Mouse (Mus musculus) hindbrain, embryonic 14.5 days (tissue): Measurements from ENCODE around the gene Atxn7. TPM values are rescaled to one million over a fixed set of nuclear protein-coding genes. Genes with fewer than 3 reads are reported as not detected.

Experiments
- ATAC-seq: fragments of 200-750 bp; cut with Nextera tagmentation; 2 replicates; pipeline ENCODE4 v1.8.0; 2017; ENCODE audit warnings: moderate number of reproducible peaks, mild to moderate bottlenecking, moderate TSS enrichment, moderate library complexity; ENCODE audit not compliant: low FRiP score
- DNase-seq: peaks from one replicate; pipeline ENCODE4 v3.0.0-alpha.2; 2015; ENCODE audit warnings: low spot score
- H3K27ac ChIP-seq: fragments of 300-500 bp; sonication (generic); 2 replicates; pipeline ENCODE4 v1.5.1; 2014; ENCODE audit warnings: mild to moderate bottlenecking, moderate library complexity
- H3K27me3 ChIP-seq: fragments of 300-500 bp; sonication (generic); 2 replicates; pipeline ENCODE4 v1.6.1; 2014; ENCODE audit warnings: mild to moderate bottlenecking, low read length, mixed read lengths; ENCODE audit not compliant: control insufficient read depth, insufficient read depth
- H3K36me3 ChIP-seq: fragments of 300-500 bp; sonication (generic); replicated peaks from 2 replicates; pipeline ENCODE4 v1.6.1; 2014; ENCODE audit not compliant: control insufficient read depth, insufficient read depth
- H3K4me1 ChIP-seq: fragments of 300-500 bp; sonication (generic); replicated peaks from 2 replicates; pipeline ENCODE4 v1.6.1; 2014; ENCODE audit warnings: antibody characterized with exemption, low read length, mixed read lengths; ENCODE audit not compliant: control insufficient read depth, insufficient read depth
- H3K4me2 ChIP-seq: fragments of 300-500 bp; sonication (generic); replicated peaks from 2 replicates; pipeline ENCODE4 v1.6.1; 2014; ENCODE audit warnings: mild to moderate bottlenecking, moderate library complexity
- H3K4me3 ChIP-seq: fragments of 300-500 bp; sonication (generic); replicated peaks from 2 replicates; pipeline ENCODE4 v1.5.1; 2014; ENCODE audit warnings: mild to moderate bottlenecking, low read length
- H3K9ac ChIP-seq: fragments of 300-500 bp; sonication (generic); 2 replicates; pipeline ENCODE4 v1.6.1; 2014
- H3K9me3 ChIP-seq: fragments of 300-500 bp; sonication (generic); 2 replicates; pipeline ENCODE4 v1.6.1; 2016; ENCODE audit warnings: low read length; ENCODE audit not compliant: control insufficient read depth
- WGBS: fragments of 180-500 bp; shearing (Covaris S2); extraction: QIAGEN DNeasy Blood & Tissue Kit; methylation state at CpG from one replicate; pipeline ENCODE4 v1.1.7; 2014; 5-methylcytosine and 5-hydroxymethylcytosine counted together
- polyA plus RNA-seq: library from polyadenylated mRNA; unstranded; fragments of >200 nt; fragmentation: Nextera tagmentation; extraction: Ambion mirVana; gene quantifications from 2 replicates; pipeline ENCODE4 v1.2.1, GENCODE M21; 2014

The Atxn7 gene
- polyA plus RNA-seq, 1 experiment from 2014 or later: 5.1 TPM

DNA sequence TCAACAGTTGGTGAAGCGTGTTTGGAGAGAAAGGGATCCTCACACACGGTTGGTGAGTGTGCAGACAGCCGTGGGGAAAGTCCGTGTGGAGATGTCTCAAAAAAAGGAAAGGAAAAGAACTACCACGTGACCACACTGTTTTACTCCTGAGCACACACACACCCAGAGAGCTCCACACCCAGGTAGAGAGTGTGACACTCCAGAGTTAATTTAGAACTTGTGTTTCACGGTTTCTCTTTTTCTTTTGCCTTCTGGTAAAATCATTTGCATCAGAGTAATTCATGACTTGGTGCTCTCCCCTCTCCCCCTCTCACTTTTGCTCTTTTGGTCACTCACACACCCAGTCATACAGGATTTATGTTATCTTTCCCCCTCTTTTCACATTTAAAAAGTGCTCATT is 105.0 kb downstream of the Atxn7 start:
- Histone ChIP-seq H3K27me3 (no peaks in the 10 kb centered on the region), H3K9me3 (no peaks in the 10 kb centered on the region), H3K4me1 (peaks cover 26% of the 10 kb centered on the region), H3K36me3 (no peaks in the 10 kb centered on the region), H3K27ac (no peak overlapping the region), H3K4me2 (no peak overlapping the region), H3K9ac (no peak overlapping the region), H3K4me3 (no peak overlapping the region)
- DNase-seq (no peak), ATAC-seq (no peak)
- 73% methylated on average over 6 of the region's 6 CpGs for WGBS

DNA sequence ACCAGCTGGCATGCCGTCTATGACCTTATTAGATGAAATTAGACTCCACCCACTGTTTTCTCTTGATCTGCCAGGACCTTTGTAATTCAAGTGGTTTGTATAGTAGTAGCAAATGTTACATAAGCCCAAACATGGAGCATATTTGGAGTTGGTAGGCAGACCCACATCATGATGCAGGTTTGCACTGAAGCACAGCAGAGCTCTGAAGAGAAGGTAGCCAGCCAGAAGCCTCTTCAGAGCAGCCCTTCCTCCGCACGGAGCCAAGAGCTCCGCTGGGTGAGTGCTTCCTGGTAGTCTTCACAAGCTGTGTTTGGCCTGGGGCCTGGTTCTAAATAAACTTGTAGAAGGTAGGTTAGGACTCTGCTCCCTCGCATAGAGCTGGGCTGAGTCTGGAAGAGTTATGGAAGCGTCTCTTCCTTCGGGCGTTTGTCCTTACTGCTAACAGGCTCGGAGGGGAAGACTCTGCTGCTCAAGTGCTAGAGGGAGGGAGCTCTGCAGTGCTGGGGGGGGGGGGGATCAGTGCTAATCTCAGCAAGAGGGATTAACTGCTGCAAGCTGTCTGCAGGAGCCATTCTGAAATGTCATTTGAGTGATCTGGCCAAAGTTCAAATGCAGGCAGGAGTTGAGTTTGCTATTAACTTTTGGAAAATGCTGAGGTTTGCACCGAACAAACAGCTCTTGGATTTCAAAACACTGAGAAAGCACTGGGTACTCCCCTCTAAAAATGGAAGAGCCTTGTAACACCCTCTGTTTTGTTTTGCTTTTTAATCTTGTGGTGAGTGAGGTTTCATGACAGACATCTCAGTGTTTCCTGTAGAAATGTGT is 106.6 kb downstream of the Atxn7 start:
- Histone ChIP-seq H3K9ac (no peak overlapping the region), H3K27me3 (no peaks in the 10 kb centered on the region), H3K4me3 (no peak overlapping the region), H3K27ac (peak overlapping the region; percentile 63), H3K36me3 (no peaks in the 10 kb centered on the region), H3K9me3 (no peaks in the 10 kb centered on the region), H3K4me2 (peak overlapping the region; percentile 28), H3K4me1 (peaks cover 34% of the 10 kb centered on the region)
- no peak for DNase-seq
- no peak; the same call in 1 of the 2 replicates for ATAC-seq
- WGBS: 10% methylated on average over 10 of the region's 10 CpGs

DNA sequence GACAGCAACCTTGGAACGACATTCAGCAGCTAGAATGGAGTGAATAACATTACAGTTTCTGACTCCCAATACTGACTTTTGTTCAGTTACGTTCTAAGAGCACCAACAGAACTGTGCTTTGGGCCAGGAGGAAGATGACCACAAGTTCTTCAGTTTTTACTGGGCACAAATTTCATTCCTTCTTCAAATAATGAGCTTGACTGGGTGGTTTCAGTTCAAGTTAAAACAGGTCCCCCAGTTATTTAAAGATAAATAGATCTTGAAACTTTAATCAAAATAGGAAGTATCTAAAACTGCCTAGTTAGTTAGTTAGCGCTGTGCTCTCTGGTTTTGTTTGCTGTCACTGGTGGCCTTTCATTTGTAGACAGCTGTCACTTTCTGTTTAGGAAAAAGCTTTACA is 107.3 kb downstream of the Atxn7 start:
- Histone ChIP-seq H3K4me2 (no peak overlapping the region), H3K9me3 (no peaks in the 10 kb centered on the region), H3K27me3 (no peaks in the 10 kb centered on the region), H3K9ac (no peak overlapping the region), H3K36me3 (no peaks in the 10 kb centered on the region), H3K4me3 (no peak overlapping the region), H3K4me1 (peaks cover 34% of the 10 kb centered on the region), H3K27ac (peak overlapping the region; percentile 63)
- 29% methylated on average over 3 of the region's 3 CpGs for WGBS
- no peak for ATAC-seq
- no peak for DNase-seq

DNA sequence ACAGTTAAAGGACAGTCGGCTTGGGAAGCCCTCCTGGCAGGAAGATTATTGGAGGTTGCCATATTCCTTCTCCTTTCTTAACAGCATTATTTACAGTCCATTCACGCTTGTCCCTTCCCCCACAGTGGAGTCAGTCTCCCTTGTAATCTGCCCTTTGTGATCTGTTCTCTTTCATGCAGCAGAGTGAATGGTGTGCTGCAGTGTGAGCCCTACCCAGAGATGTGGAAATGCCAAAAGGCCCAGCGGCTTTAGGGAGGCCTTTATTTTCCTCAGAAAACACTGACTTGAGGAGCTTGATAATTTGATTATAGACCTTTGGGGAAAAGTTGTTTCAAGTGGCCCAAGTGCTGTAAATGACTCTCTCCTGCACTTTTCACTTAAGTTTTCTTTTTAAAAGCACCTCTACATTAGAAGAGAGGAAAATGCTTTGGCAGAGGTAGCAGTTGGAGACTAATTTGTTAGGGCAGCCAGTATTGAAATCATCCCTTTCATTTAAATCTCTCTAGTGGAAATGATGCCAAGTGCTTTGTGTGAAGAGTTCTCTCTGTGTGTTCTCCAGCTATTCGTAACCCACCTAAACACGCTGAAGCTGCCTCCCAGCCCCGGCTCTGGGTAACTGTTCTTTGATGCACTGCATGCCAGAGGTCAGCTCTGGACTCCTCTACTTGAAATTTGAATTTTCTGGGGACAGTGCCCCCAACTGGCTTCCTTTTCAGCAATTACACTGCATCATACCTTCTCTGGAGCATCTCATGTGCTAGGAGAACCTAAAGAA is 109.5 kb downstream of the Atxn7 start:
- 7% methylated on average over 6 of the region's 6 CpGs for WGBS
- DNase-seq: no peak
- Histone ChIP-seq H3K4me1 (peaks cover 26% of the 10 kb centered on the region), H3K9ac (no peak overlapping the region), H3K27me3 (no peaks in the 10 kb centered on the region), H3K36me3 (no peaks in the 10 kb centered on the region), H3K4me2 (no peak overlapping the region), H3K9me3 (no peaks in the 10 kb centered on the region), H3K4me3 (no peak overlapping the region), H3K27ac (peak overlapping the region; percentile 60)
- peak; percentile 88 for ATAC-seq

DNA sequence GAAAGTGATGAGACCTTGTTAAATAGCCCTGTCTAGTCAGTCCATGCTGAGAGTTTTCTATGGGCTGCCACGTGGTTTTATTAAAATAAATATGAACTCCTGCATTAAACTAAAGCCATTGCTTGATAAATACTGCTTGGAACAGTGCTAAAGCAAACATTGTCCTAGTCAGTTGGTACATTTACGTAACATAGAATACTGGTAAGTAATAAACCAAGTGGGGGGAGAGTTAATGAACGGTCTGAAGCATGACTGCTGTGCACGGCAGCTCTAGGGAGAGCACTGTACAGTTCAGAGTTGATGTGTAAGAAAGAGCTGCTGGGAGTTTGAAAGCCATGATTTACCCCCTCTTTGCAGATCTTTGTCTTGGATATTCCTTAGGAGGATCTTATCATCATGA is 110.2 kb downstream of the Atxn7 start:
- Histone ChIP-seq H3K9me3 (no peaks in the 10 kb centered on the region), H3K4me2 (no peak overlapping the region), H3K27me3 (no peaks in the 10 kb centered on the region), H3K36me3 (no peaks in the 10 kb centered on the region), H3K4me1 (peaks cover 26% of the 10 kb centered on the region), H3K9ac (no peak overlapping the region), H3K27ac (peak overlapping the region; percentile 60), H3K4me3 (no peak overlapping the region)
- DNase-seq: no peak
- ATAC-seq: no peak
- 35% methylated on average over 4 of the region's 4 CpGs for WGBS

DNA sequence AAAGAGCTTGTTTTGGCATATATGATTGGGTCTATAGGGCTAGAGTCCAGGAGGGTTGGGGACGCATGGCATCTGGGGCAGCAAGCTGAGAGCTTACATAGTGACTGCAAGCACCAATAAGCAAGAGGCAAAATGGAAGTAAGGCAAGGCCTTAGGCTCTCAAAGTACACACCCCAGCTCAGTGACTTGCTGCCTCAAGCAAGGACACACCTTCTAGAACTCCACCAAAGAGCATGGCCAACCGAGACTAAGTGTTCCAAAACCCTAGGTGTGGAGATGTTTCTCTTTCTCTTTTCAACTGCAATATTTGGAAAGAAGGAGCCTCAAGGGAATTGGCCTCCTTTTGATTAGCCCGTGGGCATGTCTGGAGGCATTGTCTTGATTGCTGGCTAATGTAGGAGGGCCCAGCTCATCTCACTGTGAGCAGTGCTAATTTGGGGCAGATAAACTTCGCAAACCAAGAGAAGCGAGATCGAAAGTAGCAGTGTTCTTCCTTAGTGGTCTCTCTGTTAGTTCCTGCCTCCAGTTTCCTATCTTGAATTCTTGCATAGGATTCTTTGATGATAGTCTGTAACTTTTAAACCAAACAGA is 119.5 kb downstream of the Atxn7 start:
- no peaks in the 10 kb centered on the region for H3K4me1 ChIP-seq
- WGBS: 95% methylated on average over 6 of the region's 6 CpGs
- no peak overlapping the region for H3K4me3 ChIP-seq
- H3K27ac ChIP-seq: no peak overlapping the region
- no peak overlapping the region for H3K4me2 ChIP-seq
- no peak for DNase-seq
- H3K27me3 ChIP-seq: no peaks in the 10 kb centered on the region
- H3K9me3 ChIP-seq: no peaks in the 10 kb centered on the region
- H3K9ac ChIP-seq: no peak overlapping the region
- no peak for ATAC-seq
- H3K36me3 ChIP-seq: no peaks in the 10 kb centered on the region

DNA sequence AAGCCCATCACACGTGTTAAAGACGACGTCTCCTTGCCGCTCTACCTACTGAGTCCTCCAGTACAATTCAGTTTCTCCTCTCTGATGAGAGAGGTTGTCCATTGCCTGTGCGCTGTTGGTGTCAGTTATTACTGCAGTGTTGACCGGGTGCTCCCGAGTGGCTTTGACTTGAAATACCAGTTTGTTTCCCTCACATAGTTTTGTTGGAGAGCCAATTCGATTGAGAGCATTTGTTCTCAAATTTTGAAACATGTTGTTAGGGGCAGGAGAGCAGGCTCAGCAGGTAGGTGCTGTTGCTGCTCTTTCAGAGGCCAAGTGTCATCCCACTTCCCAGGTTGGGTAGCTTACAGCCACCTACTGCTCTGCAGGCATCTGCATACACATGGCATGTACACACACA is 122.6 kb downstream of the Atxn7 start:
- Histone ChIP-seq H3K4me2 (no peak overlapping the region), H3K27ac (no peak overlapping the region), H3K4me1 (no peaks in the 10 kb centered on the region), H3K9me3 (no peaks in the 10 kb centered on the region), H3K9ac (no peak overlapping the region), H3K4me3 (no peak overlapping the region), H3K27me3 (no peaks in the 10 kb centered on the region), H3K36me3 (no peaks in the 10 kb centered on the region)
- no peak for DNase-seq
- WGBS: 97% methylated on average over 8 of the region's 8 CpGs
- ATAC-seq: no peak

DNA sequence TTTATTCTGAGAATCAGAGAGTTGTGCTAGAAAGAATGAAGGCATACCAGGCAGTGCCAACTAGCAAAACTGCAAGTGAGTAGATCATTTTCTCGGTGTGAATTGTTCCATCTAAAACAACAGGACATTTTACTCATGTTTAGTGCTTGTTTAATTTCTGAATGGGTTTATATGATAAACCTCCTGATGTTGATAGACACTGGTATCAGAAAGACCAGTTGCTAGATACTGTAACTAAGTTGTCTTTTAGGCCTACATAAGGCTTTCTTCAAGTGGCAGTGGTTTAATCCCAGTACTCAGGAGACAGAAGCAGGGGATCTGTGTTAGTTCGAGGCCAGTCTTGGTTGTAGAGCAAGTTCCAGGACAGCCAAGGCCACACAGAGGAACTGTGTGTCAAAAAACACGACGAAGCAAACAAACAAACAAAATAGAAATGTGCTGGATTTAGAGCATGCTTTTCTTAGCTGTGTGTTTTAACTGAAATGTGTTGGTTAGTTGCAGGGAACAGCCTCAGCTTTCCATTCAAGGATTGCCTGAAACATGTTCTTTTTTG is 125.5 kb downstream of the Atxn7 start:
- 95% methylated on average over 4 of the region's 4 CpGs for WGBS
- Histone ChIP-seq H3K4me2 (no peak overlapping the region), H3K27me3 (no peaks in the 10 kb centered on the region), H3K9ac (no peak overlapping the region), H3K27ac (no peak overlapping the region), H3K4me3 (no peak overlapping the region), H3K9me3 (no peaks in the 10 kb centered on the region), H3K36me3 (peaks cover 24% of the 10 kb centered on the region), H3K4me1 (no peaks in the 10 kb centered on the region)
- ATAC-seq: no peak
- DNase-seq: no peak

DNA sequence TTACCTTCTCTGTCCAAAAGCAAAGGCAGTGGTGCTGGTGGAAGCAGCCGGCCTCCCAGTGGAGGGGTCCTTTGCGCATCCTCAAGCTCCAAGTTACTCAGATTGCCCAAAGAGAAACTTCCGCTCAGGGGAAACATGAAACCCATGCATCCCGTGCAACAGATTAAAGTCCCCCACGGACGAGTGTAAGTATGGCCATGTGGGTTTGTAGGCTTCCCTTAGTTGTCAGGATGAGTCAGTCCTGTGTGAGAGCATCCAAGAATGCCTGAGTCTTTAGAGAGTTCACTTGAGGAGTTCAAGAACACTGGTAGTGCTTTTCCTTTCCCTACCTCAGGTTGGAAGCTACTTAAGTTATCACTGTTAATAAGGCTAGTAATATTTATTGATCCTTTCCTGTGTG is 126.1 kb downstream of the Atxn7 start:
- 94% methylated on average over 6 of the region's 6 CpGs for WGBS
- H3K4me1 ChIP-seq: no peaks in the 10 kb centered on the region
- ATAC-seq (no peak), DNase-seq (no peak)
- no peak overlapping the region for H3K27ac ChIP-seq
- no peak overlapping the region for H3K9ac ChIP-seq
- no peaks in the 10 kb centered on the region for H3K27me3 ChIP-seq
- peaks cover 24% of the 10 kb centered on the region for H3K36me3 ChIP-seq
- no peak overlapping the region for H3K4me3 ChIP-seq
- no peak overlapping the region for H3K4me2 ChIP-seq
- no peaks in the 10 kb centered on the region for H3K9me3 ChIP-seq
